Mouse (Mus musculus) kidney, adult 9 months (tissue): ENCODE data around the gene C1ql2.

ENCODE experiments used
- DNase-seq: peaks from one replicate; pipeline ENCODE4 v3.0.0; 2022

Gene C1ql2

DNA sequence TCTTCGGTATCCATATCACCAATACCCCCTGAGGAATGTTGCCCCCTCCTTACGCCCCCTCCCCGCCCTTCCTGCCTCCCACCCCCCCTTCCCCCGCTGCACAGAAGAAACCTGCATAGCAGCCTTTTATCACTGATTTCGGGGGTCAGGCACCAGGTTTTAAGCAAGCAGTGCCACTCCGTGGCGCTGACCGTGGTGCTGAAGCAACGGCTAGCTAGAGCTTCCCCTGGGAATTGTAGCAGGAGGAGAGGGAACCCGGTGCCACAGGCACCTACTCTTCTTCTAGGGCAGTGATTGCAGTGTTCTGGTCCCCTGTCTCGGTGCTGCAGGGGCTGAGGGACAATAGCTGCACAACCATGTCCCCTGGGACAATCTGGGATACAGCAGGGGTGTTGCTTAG, 50.0 kb downstream of the C1ql2 start:
- DNase-seq = peak; percentile 18
